Mouse (Mus musculus) ES-Bruce4 (cell line): Measurements from ENCODE around the gene Olfr1366. TPM values are rescaled to one million over a fixed set of nuclear protein-coding genes. Genes with fewer than 3 reads are reported as not detected.

ENCODE experiments used
- H3K27ac ChIP-seq: 2 replicates; pipeline ENCODE4 v1.5.1; 2012; ENCODE audit warnings: low read length, inconsistent platforms; ENCODE audit not compliant: insufficient read depth
- H3K27me3 ChIP-seq: 2 replicates; pipeline ENCODE4 v1.6.1; 2012; ENCODE audit warnings: mild to moderate bottlenecking, low read length, inconsistent platforms; ENCODE audit not compliant: control insufficient read depth, poor library complexity, insufficient read depth, severe bottlenecking
- H3K36me3 ChIP-seq: 2 replicates; pipeline ENCODE4 v1.6.1; 2012; ENCODE audit warnings: inconsistent platforms, mild to moderate bottlenecking, low read length, moderate library complexity; ENCODE audit not compliant: control insufficient read depth, poor library complexity, insufficient read depth, severe bottlenecking
- H3K4me1 ChIP-seq: one replicate; pipeline ENCODE4 v1.8.1; 2011; ENCODE audit warnings: low read length; ENCODE audit not compliant: control insufficient read depth, insufficient read depth
- H3K4me3 ChIP-seq: 2 replicates; pipeline ENCODE4 v1.5.1; 2011; ENCODE audit warnings: low read depth, mild to moderate bottlenecking, low read length
- H3K9ac ChIP-seq: 2 replicates; pipeline ENCODE4 v1.6.1; 2012; ENCODE audit warnings: low read depth, mild to moderate bottlenecking, inconsistent platforms; ENCODE audit not compliant: poor library complexity, severe bottlenecking
- H3K9me3 ChIP-seq: replicated peaks from 2 replicates; pipeline ENCODE4 v1.6.1; 2012; ENCODE audit warnings: mild to moderate bottlenecking, low read length, inconsistent platforms; ENCODE audit not compliant: control insufficient read depth, poor library complexity, insufficient read depth, severe bottlenecking
- CTCF ChIP-seq: IDR thresholded peaks from one replicate; pipeline ENCODE4 v1.8.1; 2011; ENCODE audit warnings: low read depth, low read length
- EP300 ChIP-seq: IDR thresholded peaks from 2 replicates; pipeline ENCODE4 v1.6.1; 2011; ENCODE audit warnings: low read depth, low read length; ENCODE audit not compliant: insufficient read depth
- POLR2A ChIP-seq: IDR thresholded peaks from one replicate; pipeline ENCODE4 v1.8.1; 2011; ENCODE audit warnings: low read length; ENCODE audit not compliant: insufficient read depth
- polyA plus RNA-seq: library from polyadenylated mRNA; stranded (reverse); fragments of >200 nt; gene quantifications from 2 replicates; pipeline ENCODE4 v1.2.4, GENCODE M21; 2011; ENCODE audit warnings: low read depth; ENCODE audit not compliant: missing spikeins, insufficient read depth, insufficient read length

Gene Olfr1366
- polyA plus RNA-seq, 1 experiment: not detected

DNA sequence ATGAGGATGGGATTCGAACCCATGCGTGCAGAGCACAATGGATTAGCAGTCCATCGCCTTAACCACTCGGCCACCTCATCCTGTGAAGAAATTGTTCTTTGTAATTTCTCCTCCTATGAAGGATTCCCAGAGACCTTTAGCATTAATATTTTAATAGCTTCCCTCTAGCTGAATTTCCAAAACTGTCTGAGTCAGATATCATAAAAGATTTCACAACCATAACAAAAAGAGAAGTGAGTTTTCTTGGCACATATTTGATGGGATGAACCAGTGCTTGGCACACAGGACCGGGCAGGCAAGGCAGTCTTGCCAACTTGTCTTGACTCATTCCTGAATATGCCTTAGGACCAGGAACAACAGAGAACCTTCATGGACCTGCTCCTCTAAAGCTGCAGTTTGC is 49.8 kb downstream of the Olfr1366 start:
- H3K27me3 ChIP-seq: no peaks in the 10 kb centered on the region
- no peak overlapping the region for H3K9ac ChIP-seq
- no peaks in the 10 kb centered on the region for H3K4me1 ChIP-seq
- peaks cover 9% of the 10 kb centered on the region for H3K9me3 ChIP-seq
- no peak overlapping the region for H3K27ac ChIP-seq
- H3K36me3 ChIP-seq: no peaks in the 10 kb centered on the region
- TF ChIP-seq EP300: no peak
- TF ChIP-seq POLR2A: no peak
- no peak for TF ChIP-seq CTCF
- H3K4me3 ChIP-seq: no peak overlapping the region

DNA sequence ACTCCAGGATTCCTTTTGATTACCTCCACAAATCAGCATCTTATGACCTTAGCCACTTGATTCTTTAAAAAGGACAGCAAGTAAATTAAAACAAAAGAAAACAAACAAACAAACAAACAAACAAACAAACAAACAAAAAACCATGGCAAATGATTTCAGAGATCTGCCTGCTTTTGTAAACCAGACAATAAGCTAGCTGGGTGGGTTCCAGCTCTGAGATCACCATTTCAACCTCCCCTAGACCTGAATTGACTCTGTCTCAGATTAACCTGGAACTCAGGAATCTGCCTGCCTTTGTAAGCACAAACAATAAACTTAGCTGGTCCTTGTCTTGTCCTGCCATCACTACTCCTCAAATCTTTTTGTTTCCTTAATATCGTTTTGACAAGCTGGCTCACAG is 55.7 kb downstream of the Olfr1366 start:
- H3K4me3 ChIP-seq: no peak overlapping the region
- no peak overlapping the region for H3K9ac ChIP-seq
- no peaks in the 10 kb centered on the region for H3K27me3 ChIP-seq
- no peak overlapping the region for H3K27ac ChIP-seq
- H3K9me3 ChIP-seq: peaks cover 20% of the 10 kb centered on the region
- no peaks in the 10 kb centered on the region for H3K4me1 ChIP-seq
- TF ChIP-seq POLR2A (no peak), CTCF (no peak), EP300 (no peak)
- H3K36me3 ChIP-seq: no peaks in the 10 kb centered on the region

Other genes with a start within 250 kb of the Olfr1366 start
- gene Gpx6, start 230.7 kb downstream of the Olfr1366 start, polyA plus RNA-seq: 1.2 and 2.2 TPM in 2 replicates
- gene Olfr1367, start 195.9 kb downstream of the Olfr1366 start, polyA plus RNA-seq: not detected in 2 replicates
- gene Zscan12, start 180.0 kb downstream of the Olfr1366 start, polyA plus RNA-seq: 15.6 and 17.9 TPM in 2 replicates
- gene Zkscan3, start 140.1 kb downstream of the Olfr1366 start, polyA plus RNA-seq: 38.5 and 40.1 TPM in 2 replicates
- gene Pgbd1, start 101.8 kb downstream of the Olfr1366 start, polyA plus RNA-seq: 3.4 and 3.6 TPM in 2 replicates
- gene Zscan26, start 89.1 kb downstream of the Olfr1366 start, polyA plus RNA-seq: 39.0 and 42.6 TPM in 2 replicates
- gene Nkapl, start 74.3 kb downstream of the Olfr1366 start, polyA plus RNA-seq: 0.55 TPM in 1 of 2 replicates, not detected in the other
- gene Zkscan4, start 63.9 kb downstream of the Olfr1366 start, polyA plus RNA-seq: 0.58 and 0.59 TPM in 2 replicates
- gene Gm10065, start 63.4 kb downstream of the Olfr1366 start, polyA plus RNA-seq: not detected in 2 replicates
- gene AK157302, start 47.6 kb downstream of the Olfr1366 start, polyA plus RNA-seq: 0.52 TPM in 1 of 2 replicates, not detected in the other
- 3.2 and 7.4 TPM in 2 replicates for gene Gm11273, start 41.4 kb downstream of the Olfr1366 start, polyA plus RNA-seq
- 15.2 and 16.1 TPM in 2 replicates for gene Zkscan8, start 11.7 kb downstream of the Olfr1366 start, polyA plus RNA-seq
- gene Olfr1535, start 17.1 kb upstream of the Olfr1366 start, polyA plus RNA-seq: 0.15 and 0.23 TPM in 2 replicates
- gene Olfr1364, start 39.0 kb upstream of the Olfr1366 start, polyA plus RNA-seq: not detected in 2 replicates
- gene Olfr1362, start 71.2 kb upstream of the Olfr1366 start, polyA plus RNA-seq: not detected in 2 replicates
- gene Olfr11, start 99.7 kb upstream of the Olfr1366 start, polyA plus RNA-seq: not detected in 2 replicates
- gene Olfr1361, start 120.6 kb upstream of the Olfr1366 start, polyA plus RNA-seq: not detected in 2 replicates
- not detected in 2 replicates for gene Olfr1360, start 134.6 kb upstream of the Olfr1366 start, polyA plus RNA-seq
- gene Olfr1359, start 155.3 kb upstream of the Olfr1366 start, polyA plus RNA-seq: not detected in 2 replicates
- 25.5 and 27.2 TPM in 2 replicates for gene Hist1h2bl, start 173.3 kb upstream of the Olfr1366 start, polyA plus RNA-seq
- 3.6 TPM in 1 of 2 replicates, not detected in the other for gene Hist1h2ai, start 173.6 kb upstream of the Olfr1366 start, polyA plus RNA-seq
- gene Hist1h3h, start 174.9 kb upstream of the Olfr1366 start, polyA plus RNA-seq: 25.3 and 31.8 TPM in 2 replicates
- gene Hist1h2bm, start 179.2 kb upstream of the Olfr1366 start, polyA plus RNA-seq: 14.2 and 21.7 TPM in 2 replicates
- 8.2 and 13.4 TPM in 2 replicates for gene Hist1h4j, start 192.3 kb upstream of the Olfr1366 start, polyA plus RNA-seq
- 16.3 and 17.1 TPM in 2 replicates for gene Hist1h4k, start 207.7 kb upstream of the Olfr1366 start, polyA plus RNA-seq
- 6.7 and 7.5 TPM in 2 replicates for gene Hist1h2ak, start 211.0 kb upstream of the Olfr1366 start, polyA plus RNA-seq
- gene Hist1h2bn, start 211.3 kb upstream of the Olfr1366 start, polyA plus RNA-seq: 19.3 and 20.7 TPM in 2 replicates
- 7.4 and 9.2 TPM in 2 replicates for gene Hist1h1b, start 237.8 kb upstream of the Olfr1366 start, polyA plus RNA-seq
- not detected in 2 replicates for gene Hist1h3i, start 240.6 kb upstream of the Olfr1366 start, polyA plus RNA-seq
- not detected in 2 replicates for gene Hist1h2an, start 244.4 kb upstream of the Olfr1366 start, polyA plus RNA-seq
- gene Hist1h2bp, start 244.7 kb upstream of the Olfr1366 start, polyA plus RNA-seq: 2.5 TPM in 1 of 2 replicates, not detected in the other